Mouse (Mus musculus) brain, embryonic 14.5 days (tissue): ENCODE data around the gene Ensa.

Experiments
- CTCF ChIP-seq: fragments of 200-500 bp; IDR thresholded peaks from 2 replicates; pipeline ENCODE4 v1.5.1; 2012; ENCODE audit warnings: inconsistent platforms, mild to moderate bottlenecking, moderate library complexity, borderline replicate concordance; ENCODE audit not compliant: insufficient read depth, insufficient read length; ENCODE audit errors: extremely low read depth
- POLR2A ChIP-seq: fragments of 200-500 bp; IDR thresholded peaks from 2 replicates; pipeline ENCODE4 v1.6.1; 2012; ENCODE audit warnings: mild to moderate bottlenecking, inconsistent platforms, borderline replicate concordance; ENCODE audit not compliant: poor library complexity, insufficient read depth, insufficient read length, severe bottlenecking; ENCODE audit errors: extremely low read depth

GRCm38 (mm10) chr3:95587754-95588603, 36.8 kb upstream of the Ensa start:
- TF ChIP-seq CTCF (no peak), POLR2A (no peak)
